Mouse (Mus musculus) C2C12 (cell line): Measurements from ENCODE around the gene Hist1h1t.

Source experiments
- CEBPB ChIP-seq: IDR thresholded peaks from one replicate; pipeline ENCODE4 v1.6.1; 2011; ENCODE audit warnings: low read depth, mild to moderate bottlenecking, control low read depth, moderate library complexity
- CTCF ChIP-seq: IDR thresholded peaks from one replicate; pipeline ENCODE4 v1.5.1; 2011; ENCODE audit not compliant: control insufficient read depth, insufficient read depth, insufficient read length
- MAX ChIP-seq: IDR thresholded peaks from one replicate; pipeline ENCODE4 v1.6.1; 2011; ENCODE audit warnings: mild to moderate bottlenecking, control low read depth
- MYOG ChIP-seq: IDR thresholded peaks from one replicate; pipeline ENCODE4 v1.6.1; 2011; ENCODE audit not compliant: control insufficient read depth, insufficient read length; ENCODE audit errors: extremely low read depth
- USF1 ChIP-seq: IDR thresholded peaks from one replicate; pipeline ENCODE4 v1.6.1; 2011; ENCODE audit warnings: low read depth, mild to moderate bottlenecking, control low read depth, moderate library complexity

- TF ChIP-seq USF1: no peak
- no peak for TF ChIP-seq CTCF
- TF ChIP-seq MAX: no peak
- no peak for TF ChIP-seq CEBPB
- TF ChIP-seq MYOG: no peak
Measured at GRCm38 (mm10) chr13:23738041-23738440, 42.4 kb downstream of the Hist1h1t start.
